Mouse (Mus musculus): ENCODE measurements at regions not wholly inside any gene's neighbourhood (a gene's known extent, or its start where the extent isn't known, plus 50 kb on each side); places are given as distances from the start of the nearest gene placed in this dataset.

DNA sequence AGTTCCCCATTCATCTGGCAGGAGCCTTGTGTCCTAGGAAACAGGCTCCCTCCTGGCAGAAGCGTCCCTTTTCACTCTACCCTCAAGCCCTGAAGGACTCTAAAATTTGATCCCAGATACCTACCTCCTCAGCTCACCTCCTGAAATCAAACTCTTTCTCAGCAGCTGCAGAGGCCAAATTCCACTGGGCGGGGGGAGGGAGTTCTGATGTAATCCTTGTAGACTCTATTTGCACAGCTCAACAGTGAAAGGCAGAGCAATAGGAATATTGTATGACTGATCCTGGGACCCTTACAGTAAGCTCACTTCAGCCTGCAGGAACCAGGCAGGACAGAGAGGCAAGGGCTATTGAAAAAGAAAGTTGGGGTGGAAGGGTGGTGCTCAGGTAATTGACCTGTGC lies 346.3 kb downstream of the Irx1 start:
- WGBS: 15% methylated on average over 2 of the region's 2 CpGs
- Histone ChIP-seq H3K36me3 (replicated peaks) (no peaks in the 10 kb centered on the region), H3K4me1 (peaks cover 32% of the 10 kb centered on the region), H3K27me3 (replicated peaks; ENCODE audit: low read depth, poor library complexity, severe bottlenecking) (no peaks in the 10 kb centered on the region), H3K4me3 (no peak overlapping the region), H3K27ac (replicated peaks) (no peak overlapping the region), H3K9me3 (no peaks in the 10 kb centered on the region)
- DNase-seq (ENCODE audit: low spot score): peak; percentile 46

- Histone ChIP-seq H3K36me3 (replicated peaks) (no peaks in the 10 kb centered on the region), H3K4me1 (peaks cover 22% of the 10 kb centered on the region), H3K9me3 (no peaks in the 10 kb centered on the region), H3K27me3 (replicated peaks; ENCODE audit: low read depth, poor library complexity, severe bottlenecking) (no peaks in the 10 kb centered on the region), H3K4me3 (no peak overlapping the region), H3K27ac (replicated peaks) (no peak overlapping the region)
- 86% methylated on average over 7 of the region's 7 CpGs for WGBS
- no peak for DNase-seq (ENCODE audit: low spot score)
Observed at GRCm38 (mm10) chr13:71612393-71613179, 350.9 kb downstream of the Irx1 start.

- DNase-seq (ENCODE audit: low spot score): peak; percentile 16
- Histone ChIP-seq H3K9me3 (no peaks in the 10 kb centered on the region), H3K27ac (replicated peaks) (no peak overlapping the region), H3K4me1 (0 out of 2 replicates have a peak, but pooled peaks cover 5% of the 10 kb centered on the region), H3K4me3 (no peak overlapping the region), H3K36me3 (replicated peaks) (no peaks in the 10 kb centered on the region), H3K27me3 (replicated peaks; ENCODE audit: low read depth, poor library complexity, severe bottlenecking) (no peaks in the 10 kb centered on the region)
- 50% methylated on average over 4 of the region's 4 CpGs for WGBS
Observed at GRCm38 (mm10) chr13:71582486-71582885, 381.0 kb downstream of the Irx1 start.

DNA sequence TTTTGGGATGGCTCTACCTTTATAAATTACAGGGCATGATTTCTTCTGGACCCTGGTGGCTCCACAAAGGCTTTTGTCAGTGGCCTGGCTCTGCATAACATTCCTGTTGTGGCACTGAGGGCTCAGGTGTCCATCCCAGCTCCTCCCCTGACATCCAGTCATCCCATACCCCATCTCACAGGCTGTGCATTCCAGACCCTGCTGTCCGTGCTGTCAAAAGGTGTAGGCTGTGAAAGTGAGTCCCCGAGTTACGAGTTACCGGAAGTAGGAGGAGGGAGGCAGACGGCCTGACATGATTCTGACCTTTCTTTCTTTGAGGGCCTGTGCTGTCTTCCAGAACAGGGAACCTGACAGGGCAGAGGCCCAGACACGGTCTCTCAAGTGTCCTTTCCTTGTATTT lies 397.6 kb downstream of the Irx1 start:
- H3K27me3 ChIP-seq (replicated peaks; ENCODE audit: low read depth, poor library complexity, severe bottlenecking): no peaks in the 10 kb centered on the region
- peak; percentile 13 for DNase-seq (ENCODE audit: low spot score)
- H3K4me1 ChIP-seq: peaks cover 15% of the 10 kb centered on the region
- H3K27ac ChIP-seq (replicated peaks): no peak overlapping the region
- H3K4me3 ChIP-seq: no peak overlapping the region
- no peaks in the 10 kb centered on the region for H3K36me3 ChIP-seq (replicated peaks)
- WGBS: 57% methylated on average over 6 of the region's 6 CpGs
- H3K9me3 ChIP-seq: no peaks in the 10 kb centered on the region

DNA sequence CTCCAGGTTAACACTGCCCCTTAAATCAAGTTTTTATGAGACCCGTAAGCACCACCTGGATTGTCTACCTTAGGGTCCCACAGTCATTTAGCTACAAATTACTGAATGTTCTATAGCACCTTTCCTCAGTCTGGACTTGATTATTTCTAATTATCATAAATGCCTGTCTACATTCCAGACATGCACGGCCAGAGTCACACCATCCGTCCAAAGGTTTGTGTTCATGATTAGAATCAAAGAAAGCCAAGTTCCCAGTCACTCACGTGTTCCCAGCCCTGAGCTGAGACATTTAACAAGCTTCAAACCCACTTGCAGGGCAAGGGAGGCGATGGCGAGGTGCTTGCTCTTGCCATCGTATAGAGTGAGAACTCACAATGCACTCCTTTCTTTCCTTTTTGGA lies 398.1 kb downstream of the Irx1 start:
- no peaks in the 10 kb centered on the region for H3K27me3 ChIP-seq (replicated peaks; ENCODE audit: low read depth, poor library complexity, severe bottlenecking)
- no peaks in the 10 kb centered on the region for H3K9me3 ChIP-seq
- no peak overlapping the region for H3K27ac ChIP-seq (replicated peaks)
- no peak overlapping the region for H3K4me3 ChIP-seq
- WGBS: 61% methylated on average over 7 of the region's 7 CpGs
- peaks cover 15% of the 10 kb centered on the region for H3K4me1 ChIP-seq
- DNase-seq (ENCODE audit: low spot score): peak; percentile 12
- no peaks in the 10 kb centered on the region for H3K36me3 ChIP-seq (replicated peaks)

DNA sequence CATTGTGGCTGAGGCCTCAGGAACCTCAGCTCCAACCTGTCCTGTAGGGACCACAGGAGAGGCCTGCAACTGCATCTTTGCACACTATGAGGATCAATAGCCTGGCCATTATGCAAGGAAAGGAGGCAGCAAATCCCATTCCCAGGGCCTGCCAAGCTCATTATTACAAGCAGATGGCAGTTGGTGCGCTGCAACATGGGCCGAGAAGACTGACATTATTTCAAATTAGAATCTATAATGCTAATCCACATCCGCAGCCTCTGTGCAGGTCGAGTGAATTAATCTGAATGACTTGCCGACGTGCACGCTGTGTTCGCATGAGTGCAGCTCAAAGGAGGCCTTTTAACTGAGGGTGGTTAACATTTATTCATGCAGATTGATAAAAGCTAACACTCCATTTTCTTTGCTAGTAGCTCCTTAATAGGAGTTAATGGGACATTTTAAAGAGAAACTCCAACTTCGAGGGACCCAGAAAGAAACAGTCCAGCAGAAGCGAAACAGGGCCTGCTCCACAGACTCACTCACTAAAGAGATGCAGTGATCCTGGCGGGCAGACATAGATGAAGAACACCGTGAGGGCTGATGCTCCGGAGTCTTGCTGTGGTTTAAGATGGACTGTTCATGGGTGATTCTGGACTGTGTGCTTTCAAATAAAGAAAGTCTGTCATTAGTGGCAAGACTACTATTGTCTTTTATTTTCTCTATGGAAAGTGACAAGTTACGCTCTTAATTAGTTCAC lies 404.9 kb downstream of the Irx1 start:
- Histone ChIP-seq H3K27me3 (replicated peaks; ENCODE audit: low read depth, poor library complexity, severe bottlenecking) (no peaks in the 10 kb centered on the region), H3K27ac (replicated peaks) (no peak overlapping the region), H3K9me3 (no peaks in the 10 kb centered on the region), H3K4me3 (no peak overlapping the region), H3K4me1 (peaks cover 6% of the 10 kb centered on the region), H3K36me3 (replicated peaks) (no peaks in the 10 kb centered on the region)
- DNase-seq (ENCODE audit: low spot score): no peak
- 66% methylated on average over 14 of the region's 14 CpGs for WGBS

- DNase-seq (ENCODE audit: low spot score): peak; percentile 26
- 52% methylated on average over 6 of the region's 6 CpGs for WGBS
Observed at GRCm38 (mm10) chr13:71555471-71555870, 408.1 kb downstream of the Irx1 start.

GRCm38 (mm10) chr13:71550109-71550508 lies 413.4 kb downstream of the Irx1 start:
- Histone ChIP-seq H3K4me1 (no peaks in the 10 kb centered on the region), H3K27me3 (replicated peaks; ENCODE audit: low read depth, poor library complexity, severe bottlenecking) (no peaks in the 10 kb centered on the region), H3K9me3 (no peaks in the 10 kb centered on the region), H3K36me3 (replicated peaks) (no peaks in the 10 kb centered on the region), H3K4me3 (no peak overlapping the region), H3K27ac (replicated peaks) (no peak overlapping the region)
- no peak for DNase-seq (ENCODE audit: low spot score)
- 48% methylated on average over 1 of the region's 1 CpGs for WGBS

More at GRCm38 (mm10) chr13:71555471-71555870, 408.1 kb downstream of the Irx1 start:
- no peaks in the 10 kb centered on the region for H3K9me3 ChIP-seq
- H3K27ac ChIP-seq (replicated peaks): no peak overlapping the region
- no peaks in the 10 kb centered on the region for H3K36me3 ChIP-seq (replicated peaks)
- H3K4me1 ChIP-seq: peaks cover 6% of the 10 kb centered on the region
- H3K4me3 ChIP-seq: no peak overlapping the region
- no peaks in the 10 kb centered on the region for H3K27me3 ChIP-seq (replicated peaks; ENCODE audit: low read depth, poor library complexity, severe bottlenecking)

- Histone ChIP-seq H3K4me3 (no peak overlapping the region), H3K27ac (replicated peaks) (no peak overlapping the region), H3K4me1 (no peaks in the 10 kb centered on the region), H3K9me3 (no peaks in the 10 kb centered on the region), H3K36me3 (replicated peaks) (no peaks in the 10 kb centered on the region), H3K27me3 (replicated peaks; ENCODE audit: low read depth, poor library complexity, severe bottlenecking) (no peaks in the 10 kb centered on the region)
- no peak for DNase-seq (ENCODE audit: low spot score)
- WGBS: 87% methylated on average over 10 of the region's 10 CpGs
Observed at GRCm38 (mm10) chr13:71549206-71549831, 414.2 kb downstream of the Irx1 start.

DNA sequence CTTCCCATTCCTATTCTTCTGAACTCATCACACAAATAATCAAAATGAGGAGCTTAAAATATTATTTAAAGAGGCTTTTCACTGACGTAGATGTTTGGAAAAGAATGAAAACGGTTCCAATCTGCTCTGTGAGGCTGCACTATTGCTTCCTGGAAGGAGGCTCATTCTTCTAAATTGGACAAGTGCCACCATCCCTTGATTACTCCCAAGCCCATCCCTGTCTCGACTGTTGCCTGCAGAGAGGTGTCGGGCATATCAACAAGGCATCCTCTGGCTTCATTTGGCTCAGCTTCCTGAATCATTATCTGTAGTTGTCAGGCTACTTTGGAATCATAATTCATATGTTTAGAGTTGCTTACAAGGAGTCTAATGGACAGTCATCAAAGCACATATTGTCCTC lies 425.3 kb downstream of the Irx1 start:
- 84% methylated on average over 4 of the region's 4 CpGs for WGBS
- Histone ChIP-seq H3K36me3 (replicated peaks) (no peaks in the 10 kb centered on the region), H3K9me3 (no peaks in the 10 kb centered on the region), H3K4me1 (peaks cover 9% of the 10 kb centered on the region; the same call in 1 of the 2 replicates), H3K27me3 (replicated peaks; ENCODE audit: low read depth, poor library complexity, severe bottlenecking) (no peaks in the 10 kb centered on the region), H3K27ac (replicated peaks) (no peak overlapping the region), H3K4me3 (no peak overlapping the region)
- DNase-seq (ENCODE audit: low spot score): no peak

- 0 out of 2 replicates have a peak, but pooled peaks cover 4% of the 10 kb centered on the region for H3K27me3 ChIP-seq (replicated peaks; ENCODE audit: low read depth, poor library complexity, severe bottlenecking)
- no peak overlapping the region for H3K4me3 ChIP-seq
- H3K4me1 ChIP-seq: peaks cover 8% of the 10 kb centered on the region
- H3K27ac ChIP-seq (replicated peaks): no peak overlapping the region
- H3K36me3 ChIP-seq (replicated peaks): no peaks in the 10 kb centered on the region
- 86% methylated on average over 7 of the region's 7 CpGs for WGBS
- no peak for DNase-seq (ENCODE audit: low spot score)
- no peaks in the 10 kb centered on the region for H3K9me3 ChIP-seq
Observed at GRCm38 (mm10) chr13:71532796-71533351, 430.6 kb downstream of the Irx1 start.

GRCm38 (mm10) chr13:71529397-71530122 lies 434.0 kb downstream of the Irx1 start:
- WGBS: 53% methylated on average over 14 of the region's 14 CpGs
- DNase-seq (ENCODE audit: low spot score): peak; percentile 12
- Histone ChIP-seq H3K4me1 (peaks cover 8% of the 10 kb centered on the region), H3K27ac (replicated peaks) (no peak overlapping the region; the same call in 1 of the 2 replicates), H3K4me3 (no peak overlapping the region), H3K27me3 (replicated peaks; ENCODE audit: low read depth, poor library complexity, severe bottlenecking) (0 out of 2 replicates have a peak, but pooled peaks cover 4% of the 10 kb centered on the region), H3K36me3 (replicated peaks) (no peaks in the 10 kb centered on the region), H3K9me3 (no peaks in the 10 kb centered on the region)
